Mouse (Mus musculus): ENCODE data around the gene Lin52. TPM values are rescaled to one million over a fixed set of nuclear protein-coding genes. Genes with fewer than 3 reads are reported as not detected.

The Lin52 gene
- total and polyA plus RNA-seq, 3 experiments: 1.0 to 30.9 (median 21.6) TPM

GRCm38 (mm10) chr12:84512016-84512415 lies 60.8 kb downstream of the Lin52 start:
- TF ChIP-seq GATA1 (IDR thresholded peaks at IDR 0.05; ENCODE audit: borderline replicate concordance, low read length) (no peak), GATA2 (IDR thresholded peaks at IDR 0.05; ENCODE audit: borderline replicate concordance, low read depth, low read length) (no peak), TAL1 (conservative IDR thresholded peaks at IDR 0.05; ENCODE audit: low read depth, low read length) (no peak)
- peaks cover 37% of the 10 kb centered on the region for H3K36me3 ChIP-seq (replicated peaks)
- ATAC-seq (ENCODE audit: extremely low read depth, insufficient number of reproducible peaks, low FRiP score, poor library complexity, severe bottlenecking) (no peak), DNase-seq (ENCODE audit: low spot score) (no peak)
- H3K4me3 ChIP-seq (ENCODE audit: low read depth, low read length): no peak overlapping the region
- no peaks in the 10 kb centered on the region for H3K9me3 ChIP-seq (replicated peaks)
- H3K27me3 ChIP-seq (ENCODE audit: insufficient read depth, low read length): no peaks in the 10 kb centered on the region
- peaks cover 4% of the 10 kb centered on the region; the same call in 1 of the 2 replicates for H3K4me1 ChIP-seq (ENCODE audit: insufficient read depth, low read depth, low read length)

DNA sequence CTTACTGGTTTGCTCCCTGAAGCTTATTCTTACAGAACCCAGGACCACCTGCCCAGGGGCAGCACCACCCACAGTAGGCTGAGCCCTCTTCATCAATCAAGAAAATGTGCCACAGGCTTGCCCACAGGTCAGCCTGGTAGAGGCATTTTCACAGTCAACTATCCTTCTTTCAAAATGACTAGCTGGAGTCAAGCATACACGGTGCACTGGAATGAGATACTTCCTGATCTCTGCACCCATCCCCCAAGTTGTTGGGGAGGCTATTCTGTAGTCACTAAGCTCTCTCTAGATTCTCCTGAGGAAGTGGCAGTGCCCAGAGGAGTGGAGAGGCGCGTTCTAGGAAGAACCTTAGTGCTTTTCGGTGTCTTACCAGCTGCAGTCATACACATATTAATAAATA lies 64.3 kb downstream of the Lin52 start:
- Histone ChIP-seq H3K36me3 (replicated peaks) (peaks cover 37% of the 10 kb centered on the region), H3K4me3 (ENCODE audit: low read depth, low read length) (no peak overlapping the region), H3K27me3 (ENCODE audit: insufficient read depth, low read length) (no peaks in the 10 kb centered on the region), H3K4me1 (ENCODE audit: insufficient read depth, low read depth, low read length) (peaks cover 7% of the 10 kb centered on the region; the same call in 1 of the 2 replicates), H3K9me3 (replicated peaks) (no peaks in the 10 kb centered on the region)
- no peak for ATAC-seq (ENCODE audit: extremely low read depth, insufficient number of reproducible peaks, low FRiP score, poor library complexity, severe bottlenecking)
- TF ChIP-seq POLR2AphosphoS5 (IDR thresholded peaks at IDR 0.05; ENCODE audit: insufficient replicate concordance, low read depth, low read length): no peak
- TF ChIP-seq GATA1 (IDR thresholded peaks at IDR 0.05; ENCODE audit: borderline replicate concordance, low read length): no peak
- TF ChIP-seq GATA2 (IDR thresholded peaks at IDR 0.05; ENCODE audit: borderline replicate concordance, low read depth, low read length): no peak
- TF ChIP-seq CTCF (IDR thresholded peaks at IDR 0.05; ENCODE audit: low read depth, low read length): no peak
- no peak for TF ChIP-seq TAL1 (conservative IDR thresholded peaks at IDR 0.05; ENCODE audit: low read depth, low read length)
- DNase-seq (ENCODE audit: low spot score): no peak

- Histone ChIP-seq H3K4me3 (ENCODE audit: low read depth, low read length) (no peak overlapping the region), H3K27me3 (ENCODE audit: insufficient read depth, low read length) (no peaks in the 10 kb centered on the region), H3K36me3 (replicated peaks) (peaks cover 41% of the 10 kb centered on the region), H3K4me1 (ENCODE audit: insufficient read depth, low read depth, low read length) (peaks cover 7% of the 10 kb centered on the region; the same call in 1 of the 2 replicates), H3K9me3 (replicated peaks) (no peaks in the 10 kb centered on the region)
- ATAC-seq (ENCODE audit: extremely low read depth, insufficient number of reproducible peaks, low FRiP score, poor library complexity, severe bottlenecking) (no peak), DNase-seq (ENCODE audit: low spot score) (no peak)
- TF ChIP-seq POLR2AphosphoS5 (IDR thresholded peaks at IDR 0.05; ENCODE audit: insufficient replicate concordance, low read depth, low read length) (no peak), CTCF (IDR thresholded peaks at IDR 0.05; ENCODE audit: low read depth, low read length) (peak; percentile 8; the same call in 1 of the 2 replicates)
Observed at GRCm38 (mm10) chr12:84516642-84517041, 65.4 kb downstream of the Lin52 start.

GRCm38 (mm10) chr12:84518018-84518417 lies 66.8 kb downstream of the Lin52 start:
- no peaks in the 10 kb centered on the region for H3K9me3 ChIP-seq (replicated peaks)
- H3K36me3 ChIP-seq (replicated peaks): peaks cover 40% of the 10 kb centered on the region
- ATAC-seq (ENCODE audit: extremely low read depth, insufficient number of reproducible peaks, low FRiP score, poor library complexity, severe bottlenecking) (no peak), DNase-seq (ENCODE audit: low spot score) (no peak)
- H3K27me3 ChIP-seq (ENCODE audit: insufficient read depth, low read length): no peaks in the 10 kb centered on the region
- TF ChIP-seq GATA2 (IDR thresholded peaks at IDR 0.05; ENCODE audit: borderline replicate concordance, low read depth, low read length) (no peak), TAL1 (conservative IDR thresholded peaks at IDR 0.05; ENCODE audit: low read depth, low read length) (no peak), GATA1 (IDR thresholded peaks at IDR 0.05; ENCODE audit: borderline replicate concordance, low read length) (no peak), POLR2AphosphoS5 (IDR thresholded peaks at IDR 0.05; ENCODE audit: insufficient replicate concordance, low read depth, low read length) (no peak), CTCF (IDR thresholded peaks at IDR 0.05; ENCODE audit: low read depth, low read length) (no peak)
- peaks cover 7% of the 10 kb centered on the region; the same call in 1 of the 2 replicates for H3K4me1 ChIP-seq (ENCODE audit: insufficient read depth, low read depth, low read length)
- H3K4me3 ChIP-seq (ENCODE audit: low read depth, low read length): no peak overlapping the region

- no peaks in the 10 kb centered on the region for H3K27me3 ChIP-seq (ENCODE audit: insufficient read depth, low read length)
- no peak for DNase-seq (ENCODE audit: low spot score)
Observed at GRCm38 (mm10) chr12:84523728-84524127, 72.5 kb downstream of the Lin52 start.

GRCm38 (mm10) chr12:84524147-84525050 lies 73.2 kb downstream of the Lin52 start:
- H3K9me3 ChIP-seq (replicated peaks): no peaks in the 10 kb centered on the region
- no peaks in the 10 kb centered on the region for H3K27me3 ChIP-seq (ENCODE audit: insufficient read depth, low read length)
- DNase-seq (ENCODE audit: low spot score) (no peak), ATAC-seq (ENCODE audit: extremely low read depth, insufficient number of reproducible peaks, low FRiP score, poor library complexity, severe bottlenecking) (no peak)
- no peaks in the 10 kb centered on the region for H3K4me1 ChIP-seq (ENCODE audit: insufficient read depth, low read depth, low read length)
- TF ChIP-seq CTCF (IDR thresholded peaks at IDR 0.05; ENCODE audit: low read depth, low read length): no peak
- no peak for TF ChIP-seq GATA2 (IDR thresholded peaks at IDR 0.05; ENCODE audit: borderline replicate concordance, low read depth, low read length)
- no peak for TF ChIP-seq POLR2AphosphoS5 (IDR thresholded peaks at IDR 0.05; ENCODE audit: insufficient replicate concordance, low read depth, low read length)
- no peak for TF ChIP-seq GATA1 (IDR thresholded peaks at IDR 0.05; ENCODE audit: borderline replicate concordance, low read length)
- no peak for TF ChIP-seq TAL1 (conservative IDR thresholded peaks at IDR 0.05; ENCODE audit: low read depth, low read length)
- no peak overlapping the region for H3K4me3 ChIP-seq (ENCODE audit: low read depth, low read length)
- peaks cover 70% of the 10 kb centered on the region for H3K36me3 ChIP-seq (replicated peaks)

More at GRCm38 (mm10) chr12:84523728-84524127, 72.5 kb downstream of the Lin52 start:
- Histone ChIP-seq H3K4me3 (ENCODE audit: low read depth, low read length) (no peak overlapping the region), H3K9me3 (replicated peaks) (no peaks in the 10 kb centered on the region), H3K36me3 (replicated peaks) (peaks cover 67% of the 10 kb centered on the region), H3K4me1 (ENCODE audit: insufficient read depth, low read depth, low read length) (no peaks in the 10 kb centered on the region)
- no peak for ATAC-seq (ENCODE audit: extremely low read depth, insufficient number of reproducible peaks, low FRiP score, poor library complexity, severe bottlenecking)
- no peak for TF ChIP-seq GATA1 (IDR thresholded peaks at IDR 0.05; ENCODE audit: borderline replicate concordance, low read length)
- TF ChIP-seq TAL1 (conservative IDR thresholded peaks at IDR 0.05; ENCODE audit: low read depth, low read length): no peak
- TF ChIP-seq GATA2 (IDR thresholded peaks at IDR 0.05; ENCODE audit: borderline replicate concordance, low read depth, low read length): no peak
- no peak for TF ChIP-seq POLR2AphosphoS5 (IDR thresholded peaks at IDR 0.05; ENCODE audit: insufficient replicate concordance, low read depth, low read length)
- TF ChIP-seq CTCF (IDR thresholded peaks at IDR 0.05; ENCODE audit: low read depth, low read length): no peak

Measured in G1E (cell line).